Mouse (Mus musculus) G1E (cell line): ENCODE measurements around the gene Sik3. TPM values are rescaled to one million over a fixed set of nuclear protein-coding genes. Genes with fewer than 3 reads are reported as not detected.

ENCODE experiments used
- ATAC-seq: 2 replicates; pipeline ENCODE4 v1.8.0; 2016; ENCODE audit warnings: mild to moderate bottlenecking; ENCODE audit not compliant: insufficient number of reproducible peaks, poor library complexity, low FRiP score, severe bottlenecking; ENCODE audit errors: extremely low read depth
- DNase-seq: peaks from one replicate; pipeline ENCODE4 v3.0.0; 2012; ENCODE audit warnings: low spot score
- H3K27me3 ChIP-seq: 2 replicates; pipeline ENCODE4 v1.6.1; 2012; ENCODE audit warnings: mild to moderate bottlenecking, low read length, inconsistent platforms; ENCODE audit not compliant: insufficient read depth
- H3K36me3 ChIP-seq: replicated peaks from 2 replicates; pipeline ENCODE3; 2012; ENCODE audit warnings: mild to moderate bottlenecking, inconsistent platforms
- H3K4me1 ChIP-seq: 2 replicates; pipeline ENCODE4 v1.6.1; 2012; ENCODE audit warnings: low read depth, low read length, inconsistent platforms, mixed read lengths; ENCODE audit not compliant: insufficient read depth
- H3K4me3 ChIP-seq: 2 replicates; pipeline ENCODE4 v1.5.1; 2012; ENCODE audit warnings: low read depth, mild to moderate bottlenecking, inconsistent platforms, low read length, moderate library complexity, mixed read lengths
- H3K9me3 ChIP-seq: replicated peaks from 2 replicates; pipeline ENCODE4 v1.6.1; 2012; ENCODE audit warnings: inconsistent platforms
- CTCF ChIP-seq: IDR thresholded peaks from 2 replicates; pipeline ENCODE4 v1.5.1; 2012; ENCODE audit warnings: low read depth, low read length, inconsistent platforms, mixed read lengths
- GATA1 ChIP-seq: IDR thresholded peaks from 2 replicates; pipeline ENCODE4 v1.6.1; 2012; ENCODE audit warnings: borderline replicate concordance, low read length, inconsistent platforms, mixed read lengths
- GATA2 ChIP-seq: IDR thresholded peaks from 2 replicates; pipeline ENCODE4 v1.6.1; 2012; ENCODE audit warnings: low read depth, low read length, inconsistent platforms, borderline replicate concordance
- POLR2AphosphoS5 ChIP-seq: IDR thresholded peaks from 2 replicates; pipeline ENCODE4 v1.6.1; 2012; ENCODE audit warnings: low read depth, low read length, inconsistent platforms; ENCODE audit not compliant: insufficient replicate concordance
- TAL1 ChIP-seq: conservative IDR thresholded peaks from 2 replicates; pipeline ENCODE4 v1.6.1; 2012; ENCODE audit warnings: low read depth, low read length, inconsistent platforms, mixed read lengths
- polyA plus RNA-seq: library from polyadenylated mRNA; stranded (reverse); fragments of >175 nt; gene quantifications from 2 replicates; pipeline ENCODE4 v1.2.3, GENCODE M21; 2012
- total RNA-seq, 2 experiments: library from RNA; stranded (forward) in 1 of 2; stranded (reverse) in 1 of 2; fragments of 200-1000 nt in 1 of 2; fragments of >200 nt in 1 of 2; fragmentation: Nextera tagmentation in 1 of 2; gene quantifications; 2 replicates each; pipeline ENCODE4 v1.2.3; 2014 to 2017

Gene Sik3
- total and polyA plus RNA-seq, 3 experiments: 30.5 to 99.0 (median 49.1) TPM

- ATAC-seq (0 out of 2 replicates have a peak, but pooled peaks have one; percentile 5), DNase-seq (peak; percentile 66)
- TF ChIP-seq GATA1 (no peak), GATA2 (no peak), POLR2AphosphoS5 (no peak), TAL1 (no peak), CTCF (no peak)
- Histone ChIP-seq H3K27me3 (no peaks in the 10 kb centered on the region), H3K9me3 (no peaks in the 10 kb centered on the region), H3K4me1 (peaks cover 57% of the 10 kb centered on the region), H3K4me3 (peak overlapping the region; percentile 99), H3K36me3 (peaks cover 35% of the 10 kb centered on the region)
These were observed 1.6 kb downstream of the Sik3 start for GRCm38 (mm10) chr9:46014251-46014681.

- ATAC-seq (no peak), DNase-seq (no peak)
- Histone ChIP-seq H3K36me3 (peaks cover 43% of the 10 kb centered on the region), H3K4me1 (peaks cover 52% of the 10 kb centered on the region), H3K9me3 (no peaks in the 10 kb centered on the region), H3K27me3 (no peaks in the 10 kb centered on the region), H3K4me3 (peak overlapping the region; percentile 6; the same call in 1 of the 2 replicates)
- TF ChIP-seq POLR2AphosphoS5: no peak
- TF ChIP-seq CTCF: no peak
- TF ChIP-seq TAL1: no peak
- TF ChIP-seq GATA1: no peak
- TF ChIP-seq GATA2: no peak
These were observed 2.5 kb downstream of the Sik3 start for GRCm38 (mm10) chr9:46015081-46015551.

GRCm38 (mm10) chr9:46015831-46016230 lies 3.2 kb downstream of the Sik3 start:
- Histone ChIP-seq H3K4me1 (peaks cover 48% of the 10 kb centered on the region), H3K36me3 (peaks cover 49% of the 10 kb centered on the region), H3K4me3 (no peak overlapping the region), H3K27me3 (no peaks in the 10 kb centered on the region), H3K9me3 (no peaks in the 10 kb centered on the region)
- TF ChIP-seq POLR2AphosphoS5 (no peak), GATA2 (no peak), GATA1 (no peak), CTCF (no peak), TAL1 (no peak)
- ATAC-seq (no peak), DNase-seq (no peak)

- Histone ChIP-seq H3K27me3 (no peaks in the 10 kb centered on the region), H3K4me3 (no peak overlapping the region), H3K4me1 (peaks cover 45% of the 10 kb centered on the region), H3K36me3 (peaks cover 55% of the 10 kb centered on the region), H3K9me3 (no peaks in the 10 kb centered on the region)
- DNase-seq: no peak
- no peak for TF ChIP-seq POLR2AphosphoS5
- TF ChIP-seq GATA1: no peak
- ATAC-seq: no peak
These were observed 3.8 kb downstream of the Sik3 start for GRCm38 (mm10) chr9:46016417-46016816.

- Histone ChIP-seq H3K27me3 (no peaks in the 10 kb centered on the region), H3K4me1 (peaks cover 39% of the 10 kb centered on the region), H3K9me3 (no peaks in the 10 kb centered on the region), H3K4me3 (no peak overlapping the region), H3K36me3 (peaks cover 72% of the 10 kb centered on the region)
- no peak for ATAC-seq
- no peak for TF ChIP-seq GATA1
- no peak for TF ChIP-seq CTCF
- no peak for TF ChIP-seq TAL1
- TF ChIP-seq POLR2AphosphoS5: no peak
- TF ChIP-seq GATA2: no peak
- no peak for DNase-seq
These were observed 5.7 kb downstream of the Sik3 start for GRCm38 (mm10) chr9:46018316-46018715.

- Histone ChIP-seq H3K4me1 (peaks cover 37% of the 10 kb centered on the region), H3K27me3 (no peaks in the 10 kb centered on the region), H3K9me3 (no peaks in the 10 kb centered on the region), H3K4me3 (no peak overlapping the region), H3K36me3 (peaks cover 84% of the 10 kb centered on the region)
- no peak for DNase-seq
- no peak for ATAC-seq
- TF ChIP-seq POLR2AphosphoS5 (no peak), GATA1 (no peak), TAL1 (no peak), CTCF (no peak), GATA2 (no peak)
These were observed 7.4 kb downstream of the Sik3 start for GRCm38 (mm10) chr9:46019975-46020374.

GRCm38 (mm10) chr9:46023591-46023990 lies 11.0 kb downstream of the Sik3 start:
- ATAC-seq (no peak), DNase-seq (no peak)
- peaks cover 25% of the 10 kb centered on the region for H3K4me1 ChIP-seq
- no peak overlapping the region for H3K4me3 ChIP-seq
- H3K36me3 ChIP-seq: peaks cover 82% of the 10 kb centered on the region
- no peaks in the 10 kb centered on the region for H3K27me3 ChIP-seq
- no peaks in the 10 kb centered on the region for H3K9me3 ChIP-seq
- TF ChIP-seq GATA2 (no peak), CTCF (no peak), TAL1 (no peak), GATA1 (no peak), POLR2AphosphoS5 (no peak)
